In the genomic region with DNA sequence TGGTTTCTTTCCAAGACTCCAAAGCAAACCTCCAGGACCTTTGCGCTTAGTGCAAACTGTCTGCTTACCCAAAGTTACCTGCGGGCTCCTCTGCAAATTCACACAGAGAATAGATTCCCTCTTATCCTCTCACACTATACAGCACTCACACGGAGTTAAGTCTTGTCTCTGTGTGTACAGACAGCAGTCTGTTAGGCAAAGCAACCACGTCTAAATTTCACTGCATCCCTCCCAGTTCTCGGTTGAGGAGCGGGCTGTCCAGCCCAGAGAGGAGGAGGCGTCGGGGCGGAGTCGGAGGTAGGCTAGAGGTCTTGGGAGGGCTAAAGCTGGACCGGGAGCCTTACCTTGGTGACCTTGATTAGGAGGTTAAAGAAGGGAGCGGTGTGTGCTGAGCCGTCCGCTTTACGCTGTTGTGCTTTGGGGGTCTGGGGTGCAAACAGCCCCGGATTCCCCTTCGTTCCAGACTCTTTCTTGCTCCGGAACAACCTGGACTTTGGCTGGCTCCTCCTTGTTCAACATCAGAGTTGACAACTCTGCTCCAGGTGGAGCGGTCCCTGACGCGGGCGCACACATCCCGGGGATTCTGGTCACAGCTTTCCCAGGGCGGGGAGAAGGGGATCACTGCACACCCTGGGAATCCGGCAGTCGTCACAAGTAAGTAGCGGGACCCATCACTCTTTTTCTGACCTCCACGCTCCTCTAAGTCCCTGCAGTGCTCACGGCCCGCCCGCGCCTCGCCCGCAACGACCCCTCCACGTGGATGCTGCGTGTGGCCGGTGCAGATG, we compare ENCODE assay signal across 7 mouse cellular contexts. TPM values are rescaled to one million over a fixed set of nuclear protein-coding genes. Genes with fewer than 3 reads are reported as not detected.
DNase-seq lines count a peak whose midpoint lies in the region; ATAC-seq and TF ChIP-seq lines count a peak whose summit lies in the region.

No protein-coding gene starts in this region.

- H3K4me2 ChIP-seq in hindbrain, embryonic 14.5 days (replicated peaks) = peak overlapping the region; percentile 41
- peak overlapping the region; percentile 46 for H3K4me2 ChIP-seq in midbrain, embryonic 12.5 days (replicated peaks)

- 0 out of 2 replicates have a peak, but pooled peaks have one; percentile 19 for ATAC-seq in common myeloid progenitor, adult 5-6 weeks (replicated peaks; ENCODE audit: low read depth, poor library complexity, severe bottlenecking)
- ATAC-seq in hindbrain, embryonic 14.5 days (ENCODE audit: low FRiP score) = no peak
- ATAC-seq in midbrain, embryonic 12.5 days (ENCODE audit: low FRiP score, low read depth) = no peak

- WGBS in hindbrain, embryonic 14.5 days = 12% methylated on average over 38 of the region's 38 CpGs
- 7% methylated on average over 38 of the region's 38 CpGs for WGBS in midbrain, embryonic 12.5 days

- no peak for DNase-seq in ES-E14 (ENCODE audit: low read depth, low spot score)
- DNase-seq in hindbrain, embryonic 14.5 days (ENCODE audit: low spot score) = no peak
- DNase-seq in layer of hippocampus, postnatal 14 days (ENCODE audit: low spot score in 2 of 2) = no peak
- no peak for DNase-seq in left cerebral cortex, adult 11 months (ENCODE audit: low spot score)
- no peak for DNase-seq in thymus, postnatal 25 days

- H3K9ac ChIP-seq in ES-E14 (ENCODE audit: insufficient read depth, low read depth, low read length, poor library complexity, severe bottlenecking) = peak overlapping the region; percentile 22
- no peak overlapping the region for H3K9ac ChIP-seq in hindbrain, embryonic 14.5 days
- H3K9ac ChIP-seq in midbrain, embryonic 12.5 days (replicated peaks) = no peak overlapping the region

- no peak overlapping the region for H3K27ac ChIP-seq in ES-E14 (ENCODE audit: insufficient read depth, low read depth, low read length, poor library complexity, severe bottlenecking)
- H3K27ac ChIP-seq in hindbrain, embryonic 14.5 days = no peak overlapping the region
- H3K27ac ChIP-seq in midbrain, embryonic 12.5 days (replicated peaks) = no peak overlapping the region

- peak overlapping the region; percentile 14 to 60 for H3K4me3 ChIP-seq in ES-E14 (ENCODE audit: insufficient read depth in 1 of 2, low read depth in 1 of 2, low read length in 2 of 2, poor library complexity in 1 of 2, severe bottlenecking in 1 of 2)
- H3K4me3 ChIP-seq in hindbrain, embryonic 14.5 days (replicated peaks; ENCODE audit: low read length) = peak overlapping the region; percentile 13
- peak overlapping the region; percentile 25 for H3K4me3 ChIP-seq in midbrain, embryonic 12.5 days

- in situ Hi-C loops in ES-E14 (cut with MboI; ENCODE audit: low sequenced_read_pairs in 2 of 2, unreplicated experiment in 2 of 2) = no loop called here

- no peaks in the 10 kb centered on the region for H3K36me3 ChIP-seq in ES-E14 (ENCODE audit: control insufficient read depth, insufficient read depth, low read length, poor library complexity, severe bottlenecking)
- no peaks in the 10 kb centered on the region for H3K36me3 ChIP-seq in hindbrain, embryonic 14.5 days (replicated peaks; ENCODE audit: control insufficient read depth, insufficient read depth)
- H3K36me3 ChIP-seq in midbrain, embryonic 12.5 days = no peaks in the 10 kb centered on the region

- peaks cover 0 to 4% of the 10 kb centered on the region in 2 experiments; a peak in 1 of 4 replicates for H3K4me1 ChIP-seq in ES-E14 (ENCODE audit: control insufficient read depth in 2 of 2, insufficient read depth in 2 of 2, low read length in 2 of 2, poor library complexity in 1 of 2)
- no peaks in the 10 kb centered on the region for H3K4me1 ChIP-seq in hindbrain, embryonic 14.5 days (replicated peaks; ENCODE audit: control insufficient read depth, insufficient read depth, low read length)
- H3K4me1 ChIP-seq in midbrain, embryonic 12.5 days = peaks cover 12% of the 10 kb centered on the region

- no peaks in the 10 kb centered on the region for H3K9me3 ChIP-seq in ES-E14 (ENCODE audit: control insufficient read depth, insufficient read depth, low read depth, low read length)
- H3K9me3 ChIP-seq in hindbrain, embryonic 14.5 days (ENCODE audit: control insufficient read depth, low read length) = no peaks in the 10 kb centered on the region
- H3K9me3 ChIP-seq in midbrain, embryonic 12.5 days = no peaks in the 10 kb centered on the region

- peaks cover 34% of the 10 kb centered on the region for H3K27me3 ChIP-seq in hindbrain, embryonic 14.5 days (ENCODE audit: control insufficient read depth, insufficient read depth, low read length)
- peaks cover 37% of the 10 kb centered on the region for H3K27me3 ChIP-seq in midbrain, embryonic 12.5 days

TF ChIP-seq in ES-E14, 5 proteins besides CTCF, POLR2A, EP300 and RAD21:
- TF ChIP-seq HCFC1 (IDR thresholded peaks at IDR 0.05; ENCODE audit: borderline replicate concordance, insufficient read depth, low read length) (no peak), CHD2 (IDR thresholded peaks at IDR 0.05; ENCODE audit: low read depth, low read length) (no peak), ZNF384 (IDR thresholded peaks at IDR 0.05; ENCODE audit: low read depth, low read length) (no peak), ZC3H11A (IDR thresholded peaks at IDR 0.05; ENCODE audit: borderline replicate concordance, low read depth, low read length) (no peak), MAFK (IDR thresholded peaks at IDR 0.05; ENCODE audit: insufficient read depth, low read depth, low read length) (no peak)

RNA-seq across cellular contexts. Expression of gene Sgcg, which starts 16.3 kb away (rescaled TPM):
- 0.13 TPM in 1 of 2 replicates, not detected in the other for total RNA-seq in ES-E14 (2012; rRNA removed)
- 0.14 TPM in 1 of 2 replicates, not detected in the other for total RNA-seq in common myeloid progenitor, adult 5-6 weeks (2017)
- 0.23 and 0.33 TPM in 2 replicates for polyA plus RNA-seq in hindbrain, embryonic 14.5 days (2014; fragmentation: Nextera tagmentation; extraction: Ambion mirVana)
- not detected in 2 replicates for polyA plus RNA-seq in midbrain, embryonic 12.5 days (2016; fragmentation: Nextera tagmentation; extraction: Ambion mirVana)
- under 1 TPM; 0.16 to 0.29 TPM for total RNA-seq in layer of hippocampus, postnatal 14 days (2021)

RNA-seq across cellular contexts. Expression of gene Arl11, which starts 34.9 kb away (rescaled TPM):
- not detected in 2 replicates for total RNA-seq in ES-E14 (2012; rRNA removed)
- 5.2 and 11.0 TPM in 2 replicates for total RNA-seq in common myeloid progenitor, adult 5-6 weeks (2017)
- 0.25 and 0.82 TPM in 2 replicates for polyA plus RNA-seq in hindbrain, embryonic 14.5 days (2014; fragmentation: Nextera tagmentation; extraction: Ambion mirVana)
- polyA plus RNA-seq in midbrain, embryonic 12.5 days (2016; fragmentation: Nextera tagmentation; extraction: Ambion mirVana) = 0.19 and 0.35 TPM in 2 replicates
- under 1 TPM; 0.45 to 0.65 TPM for total RNA-seq in layer of hippocampus, postnatal 14 days (2021)
